Mouse (Mus musculus): Measurements from ENCODE around the gene 9130409I23Rik. TPM values are rescaled to one million over a fixed set of nuclear protein-coding genes. Genes with fewer than 3 reads are reported as not detected.

Gene 9130409I23Rik
- not detected in 2 replicates for polyA plus RNA-seq (2015; fragmentation: Nextera tagmentation; extraction: Ambion mirVana)

- Histone ChIP-seq H3K27me3 (replicated peaks) (no peaks in the 10 kb centered on the region), H3K4me3 (no peak within 1 kb of the TSS), H3K4me1 (no peaks in the 10 kb centered on the region), H3K27ac (no peak within 1 kb of the TSS), H3K4me2 (no peak within 1 kb of the TSS), H3K9me3 (no peaks in the 10 kb centered on the region), H3K36me3 (replicated peaks) (no peaks in the 10 kb centered on the region), H3K9ac (no peak within 1 kb of the TSS)
- WGBS: 87% methylated on average over 6 of the region's 6 CpGs
- no peak for ATAC-seq (replicated peaks)
These were observed at the start of gene 9130409I23Rik for GRCm38 (mm10) chr1:181050937-181051336. Gene 9130409I23Rik (plus strand): TSS chr1:181051237.

- 92% methylated on average over 3 of the region's 3 CpGs for WGBS
- Histone ChIP-seq H3K36me3 (replicated peaks) (no peaks in the 10 kb centered on the region), H3K27me3 (replicated peaks) (no peaks in the 10 kb centered on the region), H3K9me3 (no peaks in the 10 kb centered on the region), H3K4me1 (no peaks in the 10 kb centered on the region; the same call in 1 of the 2 replicates), H3K27ac (no peak overlapping the region), H3K4me2 (no peak overlapping the region), H3K4me3 (no peak overlapping the region), H3K9ac (no peak overlapping the region)
- no peak for ATAC-seq (replicated peaks)
These were observed 49.4 kb upstream of the 9130409I23Rik start for GRCm38 (mm10) chr1:181001621-181002020.

GRCm38 (mm10) chr1:181003790-181004189 lies 47.2 kb upstream of the 9130409I23Rik start:
- H3K27ac ChIP-seq: no peak overlapping the region
- H3K27me3 ChIP-seq (replicated peaks): no peaks in the 10 kb centered on the region
- no peak overlapping the region for H3K4me3 ChIP-seq
- no peaks in the 10 kb centered on the region; the same call in 1 of the 2 replicates for H3K4me1 ChIP-seq
- no peak for ATAC-seq (replicated peaks)
- no peak overlapping the region for H3K9ac ChIP-seq
- H3K36me3 ChIP-seq (replicated peaks): no peaks in the 10 kb centered on the region
- H3K4me2 ChIP-seq: no peak overlapping the region
- WGBS: 85% methylated on average over 2 of the region's 2 CpGs
- no peaks in the 10 kb centered on the region for H3K9me3 ChIP-seq

GRCm38 (mm10) chr1:181005331-181005730 lies 45.7 kb upstream of the 9130409I23Rik start:
- Histone ChIP-seq H3K27me3 (replicated peaks) (no peaks in the 10 kb centered on the region), H3K9ac (no peak overlapping the region), H3K36me3 (replicated peaks) (no peaks in the 10 kb centered on the region), H3K4me1 (no peaks in the 10 kb centered on the region; the same call in 1 of the 2 replicates), H3K27ac (no peak overlapping the region), H3K4me2 (no peak overlapping the region), H3K9me3 (no peaks in the 10 kb centered on the region), H3K4me3 (no peak overlapping the region)
- ATAC-seq (replicated peaks): no peak
- 89% methylated on average over 8 of the region's 8 CpGs for WGBS

- 95% methylated on average over 6 of the region's 6 CpGs for WGBS
- no peak overlapping the region for H3K4me2 ChIP-seq
- no peak for ATAC-seq (replicated peaks)
These were observed 43.2 kb upstream of the 9130409I23Rik start for GRCm38 (mm10) chr1:181007831-181008230.

GRCm38 (mm10) chr1:181008266-181008665 lies 42.8 kb upstream of the 9130409I23Rik start:
- Histone ChIP-seq H3K9me3 (no peaks in the 10 kb centered on the region), H3K27ac (no peak overlapping the region), H3K4me1 (no peaks in the 10 kb centered on the region), H3K27me3 (replicated peaks) (no peaks in the 10 kb centered on the region), H3K9ac (no peak overlapping the region), H3K4me3 (no peak overlapping the region), H3K4me2 (no peak overlapping the region), H3K36me3 (replicated peaks) (no peaks in the 10 kb centered on the region)
- WGBS: 92% methylated on average over 2 of the region's 2 CpGs
- ATAC-seq (replicated peaks): no peak

More at GRCm38 (mm10) chr1:181007831-181008230, 43.2 kb upstream of the 9130409I23Rik start:
- Histone ChIP-seq H3K9me3 (no peaks in the 10 kb centered on the region), H3K27me3 (replicated peaks) (no peaks in the 10 kb centered on the region), H3K9ac (no peak overlapping the region), H3K27ac (no peak overlapping the region), H3K4me3 (no peak overlapping the region), H3K36me3 (replicated peaks) (no peaks in the 10 kb centered on the region), H3K4me1 (no peaks in the 10 kb centered on the region)

- Histone ChIP-seq H3K9ac (no peak overlapping the region), H3K4me2 (no peak overlapping the region), H3K4me3 (no peak overlapping the region), H3K27ac (no peak overlapping the region), H3K36me3 (replicated peaks) (no peaks in the 10 kb centered on the region), H3K9me3 (no peaks in the 10 kb centered on the region), H3K27me3 (replicated peaks) (no peaks in the 10 kb centered on the region), H3K4me1 (no peaks in the 10 kb centered on the region)
- 88% methylated on average over 4 of the region's 4 CpGs for WGBS
- ATAC-seq (replicated peaks): no peak
These were observed 41.9 kb upstream of the 9130409I23Rik start for GRCm38 (mm10) chr1:181009011-181009590.

- no peaks in the 10 kb centered on the region for H3K9me3 ChIP-seq
- H3K4me2 ChIP-seq: no peak overlapping the region
- H3K4me3 ChIP-seq: no peak overlapping the region
- WGBS: 84% methylated on average over 3 of the region's 3 CpGs
- no peaks in the 10 kb centered on the region for H3K4me1 ChIP-seq
- no peak overlapping the region for H3K9ac ChIP-seq
- no peak overlapping the region for H3K27ac ChIP-seq
- H3K36me3 ChIP-seq (replicated peaks): no peaks in the 10 kb centered on the region
- ATAC-seq (replicated peaks): no peak
- H3K27me3 ChIP-seq (replicated peaks): no peaks in the 10 kb centered on the region
These were observed 41.3 kb upstream of the 9130409I23Rik start for GRCm38 (mm10) chr1:181009754-181010153.

- no peaks in the 10 kb centered on the region for H3K36me3 ChIP-seq (replicated peaks)
- WGBS: 70% methylated on average over 4 of the region's 4 CpGs
- no peak overlapping the region for H3K4me2 ChIP-seq
- H3K27me3 ChIP-seq (replicated peaks): no peaks in the 10 kb centered on the region
- H3K9me3 ChIP-seq: no peaks in the 10 kb centered on the region
- no peaks in the 10 kb centered on the region for H3K4me1 ChIP-seq
- no peak overlapping the region for H3K9ac ChIP-seq
- H3K27ac ChIP-seq: no peak overlapping the region
- no peak for ATAC-seq (replicated peaks)
- H3K4me3 ChIP-seq: no peak overlapping the region
These were observed 40.7 kb upstream of the 9130409I23Rik start for GRCm38 (mm10) chr1:181010171-181010932.

- Histone ChIP-seq H3K4me2 (no peak overlapping the region), H3K9ac (no peak overlapping the region), H3K4me1 (peaks cover 3% of the 10 kb centered on the region), H3K36me3 (replicated peaks) (no peaks in the 10 kb centered on the region), H3K9me3 (no peaks in the 10 kb centered on the region), H3K27ac (no peak overlapping the region), H3K4me3 (no peak overlapping the region), H3K27me3 (replicated peaks) (no peaks in the 10 kb centered on the region)
- WGBS: 63% methylated on average over 5 of the region's 5 CpGs
- no peak for ATAC-seq (replicated peaks)
These were observed 39.4 kb upstream of the 9130409I23Rik start for GRCm38 (mm10) chr1:181011601-181012000.

- WGBS: 90% methylated on average over 3 of the region's 3 CpGs
These were observed 38.6 kb upstream of the 9130409I23Rik start for GRCm38 (mm10) chr1:181012416-181012815.

GRCm38 (mm10) chr1:181013446-181013845 lies 37.6 kb upstream of the 9130409I23Rik start:
- H3K9me3 ChIP-seq: no peaks in the 10 kb centered on the region
- no peak for ATAC-seq (replicated peaks)

More at GRCm38 (mm10) chr1:181012416-181012815, 38.6 kb upstream of the 9130409I23Rik start:
- H3K27me3 ChIP-seq (replicated peaks): no peaks in the 10 kb centered on the region
- no peak overlapping the region for H3K4me2 ChIP-seq
- H3K4me3 ChIP-seq: no peak overlapping the region
- H3K4me1 ChIP-seq: peaks cover 8% of the 10 kb centered on the region
- no peaks in the 10 kb centered on the region for H3K36me3 ChIP-seq (replicated peaks)
- H3K9me3 ChIP-seq: no peaks in the 10 kb centered on the region
- no peak for ATAC-seq (replicated peaks)
- H3K27ac ChIP-seq: no peak overlapping the region
- no peak overlapping the region for H3K9ac ChIP-seq

More at GRCm38 (mm10) chr1:181013446-181013845, 37.6 kb upstream of the 9130409I23Rik start:
- Histone ChIP-seq H3K4me1 (peaks cover 10% of the 10 kb centered on the region), H3K36me3 (replicated peaks) (no peaks in the 10 kb centered on the region), H3K27ac (no peak overlapping the region), H3K4me2 (no peak overlapping the region), H3K4me3 (no peak overlapping the region), H3K27me3 (replicated peaks) (peaks cover 4% of the 10 kb centered on the region; the same call in 1 of the 2 replicates), H3K9ac (no peak overlapping the region)
- 79% methylated on average over 6 of the region's 6 CpGs for WGBS
